Mouse (Mus musculus): ENCODE measurements around the gene Ostm1.

GRCm38 (mm10) chr10:42559581-42560200 lies 23.9 kb upstream of the Ostm1 start:
- TF ChIP-seq TAL1 (IDR thresholded peaks at IDR 0.05; ENCODE audit: low read length): no peak
- TF ChIP-seq GATA1 (IDR thresholded peaks at IDR 0.05; ENCODE audit: low read length): no peak
